Mouse (Mus musculus) C2C12 (cell line): Measurements from ENCODE around the gene P4ha1.

Source experiments
- CEBPB ChIP-seq: IDR thresholded peaks from one replicate; pipeline ENCODE4 v1.6.1; 2011; ENCODE audit warnings: low read depth, mild to moderate bottlenecking, control low read depth, moderate library complexity
- CTCF ChIP-seq: IDR thresholded peaks from one replicate; pipeline ENCODE4 v1.5.1; 2011; ENCODE audit not compliant: control insufficient read depth, insufficient read depth, insufficient read length
- FOSL1 ChIP-seq: IDR thresholded peaks from one replicate; pipeline ENCODE4 v1.8.0; 2011; ENCODE audit warnings: mild to moderate bottlenecking, low read length; ENCODE audit not compliant: poor library complexity, insufficient read depth, severe bottlenecking
- MAX ChIP-seq: IDR thresholded peaks from one replicate; pipeline ENCODE4 v1.6.1; 2011; ENCODE audit warnings: mild to moderate bottlenecking, control low read depth
- MYOG ChIP-seq: IDR thresholded peaks from one replicate; pipeline ENCODE4 v1.6.1; 2011; ENCODE audit not compliant: control insufficient read depth, insufficient read length; ENCODE audit errors: extremely low read depth
- USF1 ChIP-seq: IDR thresholded peaks from one replicate; pipeline ENCODE4 v1.6.1; 2011; ENCODE audit warnings: low read depth, mild to moderate bottlenecking, control low read depth, moderate library complexity

DNA sequence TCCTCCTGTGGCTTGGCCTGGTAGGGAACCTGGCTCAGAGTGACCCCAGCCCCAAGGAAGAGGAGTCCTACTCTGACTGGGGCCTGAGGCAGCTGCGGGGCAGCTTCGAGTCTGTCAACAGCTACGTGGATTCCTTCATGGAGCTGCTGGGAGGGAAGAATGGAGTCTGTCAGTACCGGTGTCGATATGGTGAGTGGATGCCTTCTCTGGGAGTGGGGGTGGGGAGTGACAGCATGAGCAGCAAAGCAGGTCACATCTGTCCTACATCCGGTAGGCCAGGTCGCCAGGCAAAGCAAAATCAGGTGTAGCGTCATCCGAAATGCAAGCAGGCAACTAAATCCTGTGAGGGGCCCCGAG lies 80.7 kb downstream of the P4ha1 start:
- TF ChIP-seq CTCF, result no peak
- no peak for TF ChIP-seq CEBPB
- TF ChIP-seq USF1, result no peak
- no peak for TF ChIP-seq FOSL1
- TF ChIP-seq MAX, result no peak
- no peak for TF ChIP-seq MYOG
